Mouse (Mus musculus) lung, adult 2 months (tissue): ENCODE measurements around the gene Wt1.

ENCODE experiments used
- CTCF ChIP-seq: fragments of 200-500 bp; IDR thresholded peaks from 2 replicates; pipeline ENCODE4 v1.5.1; 2011; ENCODE audit warnings: mild to moderate bottlenecking, low read length, control low read depth; ENCODE audit not compliant: insufficient read depth
- POLR2A ChIP-seq: fragments of 200-500 bp; IDR thresholded peaks from 2 replicates; pipeline ENCODE4 v1.6.1; 2011; ENCODE audit warnings: low read depth, mild to moderate bottlenecking, control low read depth, low read length, borderline replicate concordance; ENCODE audit errors: extremely low read depth

- no peak for TF ChIP-seq CTCF
- TF ChIP-seq POLR2A: no peak
Observed at GRCm38 (mm10) chr2:105188182-105188581, 61.9 kb downstream of the Wt1 start.
